Mouse (Mus musculus): Measurements from ENCODE around the gene Olfr1346.
"Not testable (repeated sequence)": the region's sequence is repeated elsewhere in the genome, so short reads cannot be mapped to it uniquely, and the experiment has no call there.

Olfr1346 gene

DNA sequence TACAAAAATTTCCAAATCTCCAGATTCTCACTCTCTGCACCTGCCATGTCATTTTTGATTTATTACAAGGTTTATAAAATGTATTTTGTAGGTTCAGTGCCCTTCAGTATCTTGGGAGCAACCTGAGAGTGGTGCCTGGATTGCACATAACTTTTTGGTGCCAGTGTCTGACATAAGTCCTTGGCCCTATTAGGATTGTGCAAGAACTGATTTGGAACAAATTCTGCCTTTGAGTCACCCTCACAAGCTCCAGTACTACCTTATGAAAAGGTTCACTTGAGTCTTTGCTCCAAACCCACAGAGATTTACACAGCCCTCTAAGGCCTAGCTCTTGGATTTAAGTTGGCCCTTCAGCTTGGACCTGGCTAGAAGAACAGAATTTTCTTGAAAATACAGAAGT, at the start of gene Olfr1346:
Olfr1346 (plus strand) TSS at position 151 of the 400 bp plus-strand sequence.
- DNase-seq (ENCODE audit: low spot score), result no peak

DNA sequence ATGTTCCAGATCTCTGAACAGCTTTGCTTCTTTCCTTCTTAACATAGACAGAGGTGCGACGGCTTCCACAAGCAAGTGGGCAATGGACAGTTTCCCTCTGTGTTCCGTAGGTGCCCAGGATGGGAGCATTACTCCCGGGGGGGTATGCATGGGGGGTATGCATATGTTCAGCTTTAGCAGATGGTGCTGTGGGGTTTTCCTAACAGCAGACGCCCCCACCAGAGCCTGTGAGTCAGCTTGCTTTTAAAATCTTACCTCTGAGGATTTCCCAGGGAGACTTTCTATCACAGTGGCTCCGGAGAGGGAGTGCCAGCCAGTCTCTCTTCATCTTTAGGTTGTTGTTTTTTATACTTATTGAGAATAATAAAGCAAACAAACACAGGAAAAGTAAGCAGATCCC, 47.0 kb upstream of the Olfr1346 start:
- no peak for DNase-seq (ENCODE audit: low spot score)

DNA sequence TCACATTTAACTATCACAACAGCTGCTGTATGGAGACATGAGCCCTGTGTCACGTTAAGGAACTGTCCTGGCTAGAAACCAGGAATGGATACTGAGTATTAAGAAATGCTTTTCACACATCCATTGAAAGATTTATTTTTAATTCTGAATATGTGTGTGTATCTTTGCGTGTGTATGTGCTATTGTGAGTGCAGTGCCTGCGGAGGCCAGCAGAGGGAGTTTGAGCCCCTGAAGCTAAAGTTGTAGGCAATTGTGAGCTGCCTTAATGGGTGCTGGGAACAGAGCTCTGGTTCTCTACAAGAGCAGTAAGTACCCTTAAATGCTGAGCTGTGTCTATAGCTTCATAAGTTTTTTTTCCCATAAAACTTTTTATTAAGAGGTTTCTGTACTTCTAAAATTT, 37.5 kb upstream of the Olfr1346 start:
- no peak for DNase-seq (ENCODE audit: low spot score)

DNA sequence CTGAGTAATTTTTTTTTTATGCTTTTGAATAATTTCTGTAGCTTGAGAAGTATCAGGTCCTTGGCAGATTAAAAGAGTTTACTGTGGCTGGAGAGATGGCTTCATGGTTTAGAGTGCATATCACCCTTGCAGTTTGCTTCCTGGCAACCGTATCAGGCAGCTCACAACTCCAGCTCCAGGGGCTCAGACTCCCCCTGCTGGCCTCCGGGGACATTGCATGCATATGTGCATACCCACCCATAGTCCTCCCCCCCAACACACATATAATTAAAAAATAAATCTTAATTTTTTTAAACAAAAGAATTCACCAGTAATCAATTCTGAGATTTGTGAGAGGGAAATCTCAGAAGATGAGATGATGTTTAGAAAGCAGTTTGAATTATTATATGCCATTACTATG, 36.6 kb upstream of the Olfr1346 start:
- DNase-seq (ENCODE audit: low spot score), result peak; percentile 9

DNA sequence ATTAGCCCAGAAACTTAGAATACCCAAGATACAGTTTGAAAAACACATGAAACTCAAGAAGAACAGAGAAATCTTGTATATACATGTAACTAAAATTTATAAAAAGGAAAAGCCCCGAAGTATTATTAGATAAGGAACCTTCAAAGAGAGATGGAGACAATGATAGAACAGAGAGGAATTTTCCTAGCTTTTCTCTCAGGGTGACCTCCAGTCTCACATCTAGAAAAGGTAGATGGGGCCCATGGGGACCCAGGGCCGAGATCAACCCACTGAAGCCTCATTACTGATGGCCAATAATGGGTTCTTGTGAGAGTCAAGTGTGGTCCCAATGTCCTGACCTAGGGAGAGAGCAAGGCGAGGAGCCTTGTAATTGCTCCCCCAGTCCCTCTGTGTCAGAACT, 28.5 kb upstream of the Olfr1346 start, which contains the start of gene Olfr1344:
Olfr1344 (plus strand) TSS at position 301 of the 400 bp plus-strand sequence.
- no peak for DNase-seq (ENCODE audit: low spot score)

DNA sequence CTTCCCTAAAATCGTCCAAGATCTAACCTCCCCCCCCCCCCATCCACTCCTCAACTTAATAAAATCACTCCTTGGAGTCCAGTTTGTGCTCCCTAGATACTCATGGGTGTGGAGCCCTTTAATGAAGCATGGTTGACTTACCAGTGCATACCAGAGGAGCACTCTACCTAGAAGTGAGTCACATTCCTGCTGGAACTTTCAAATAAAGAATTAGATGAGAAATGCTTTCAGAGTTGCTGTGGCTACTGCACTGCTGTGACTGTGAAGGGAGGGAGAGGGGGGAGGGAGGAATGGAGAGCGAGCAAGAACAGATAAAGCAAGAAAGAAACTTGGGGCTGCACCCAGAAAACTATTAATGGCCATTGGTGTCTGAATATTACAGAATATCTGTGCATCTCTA, 25.7 kb upstream of the Olfr1346 start:
- DNase-seq (ENCODE audit: low spot score), result no peak

DNA sequence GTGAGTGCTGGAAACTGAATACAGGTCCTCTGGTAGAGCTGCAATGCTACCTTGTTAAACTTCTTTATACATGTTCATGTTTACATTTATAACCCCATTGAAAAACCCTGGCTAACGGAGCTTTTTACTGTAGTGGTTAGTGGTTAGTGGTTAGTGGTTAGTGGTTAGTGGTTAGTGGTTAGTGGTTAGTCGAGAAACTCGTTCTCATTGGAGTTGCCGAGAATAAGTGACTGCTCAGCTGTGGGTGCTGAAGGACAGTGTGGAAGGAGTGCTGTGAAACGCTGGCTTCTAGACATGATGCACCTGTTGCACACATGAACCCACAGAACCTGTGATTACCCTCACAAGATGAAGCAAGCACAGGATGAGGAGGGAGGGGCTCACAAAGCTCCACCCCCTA, 19.1 kb upstream of the Olfr1346 start:
- no peak for DNase-seq (ENCODE audit: low spot score)

DNA sequence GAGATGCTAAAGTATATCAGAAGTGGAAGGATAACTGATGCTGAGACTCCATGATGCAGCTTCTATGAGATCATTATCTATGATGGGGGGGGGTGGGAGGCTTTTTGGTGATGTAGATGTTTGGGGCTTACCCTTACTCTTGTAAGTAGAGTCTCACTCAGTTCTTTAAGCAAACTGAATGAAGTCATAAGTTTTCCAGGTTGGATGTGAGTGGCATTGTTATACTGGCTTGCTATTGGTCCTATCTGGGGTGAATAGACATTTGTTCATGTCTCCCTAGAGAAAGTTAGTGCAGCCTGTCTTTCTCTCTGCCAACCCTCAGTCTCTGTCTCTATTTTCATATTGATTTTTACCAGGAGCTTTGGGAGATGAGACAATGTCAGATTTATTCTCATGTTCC, 11.0 kb upstream of the Olfr1346 start, which contains the start of gene Olfr1336:
Olfr1336 (plus strand) TSS at position 301 of the 400 bp plus-strand sequence.
- no peak for DNase-seq (ENCODE audit: low spot score)

DNA sequence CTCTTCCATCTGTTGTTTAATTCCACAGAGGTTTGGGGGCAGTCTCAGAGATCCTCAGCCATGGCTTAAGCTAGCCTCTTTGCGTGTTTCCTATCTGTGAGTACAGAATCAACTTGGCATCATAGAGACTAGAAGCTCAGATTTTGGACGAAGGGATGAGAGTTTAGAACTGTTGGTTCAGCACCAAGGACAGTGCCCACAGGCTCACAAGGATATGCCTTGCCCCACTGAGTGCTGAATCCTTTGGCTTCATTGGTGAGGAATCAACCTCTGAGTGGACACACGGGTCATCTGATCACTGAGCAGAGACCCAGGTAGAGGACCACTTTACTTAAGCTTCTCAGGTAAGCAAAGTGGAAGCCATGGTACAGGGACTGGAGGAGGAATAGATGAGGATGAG, 10.5 kb upstream of the Olfr1346 start:
- no peak for DNase-seq (ENCODE audit: low spot score)

DNA sequence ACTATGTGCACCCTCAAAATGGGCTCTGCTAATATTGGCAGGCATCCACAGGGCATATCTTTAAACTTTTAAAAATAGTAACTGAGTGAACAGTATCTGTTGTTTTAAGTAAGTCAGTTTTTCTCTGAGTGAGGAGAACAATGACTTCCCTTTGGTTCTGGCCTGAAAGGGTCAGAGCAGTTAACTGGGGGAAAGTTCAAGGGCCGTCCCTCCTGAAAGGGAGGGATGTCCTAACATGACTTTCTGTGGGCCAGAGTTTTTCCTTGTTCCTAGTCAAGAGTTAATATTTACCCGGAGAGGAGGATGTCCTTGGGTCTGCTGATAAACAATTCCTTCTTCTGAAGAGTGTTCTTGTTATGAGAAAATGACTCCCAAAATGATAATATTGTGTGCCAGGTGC, 10.7 kb downstream of the Olfr1346 start:
- not testable (repeated sequence) for DNase-seq (ENCODE audit: low spot score)

DNA sequence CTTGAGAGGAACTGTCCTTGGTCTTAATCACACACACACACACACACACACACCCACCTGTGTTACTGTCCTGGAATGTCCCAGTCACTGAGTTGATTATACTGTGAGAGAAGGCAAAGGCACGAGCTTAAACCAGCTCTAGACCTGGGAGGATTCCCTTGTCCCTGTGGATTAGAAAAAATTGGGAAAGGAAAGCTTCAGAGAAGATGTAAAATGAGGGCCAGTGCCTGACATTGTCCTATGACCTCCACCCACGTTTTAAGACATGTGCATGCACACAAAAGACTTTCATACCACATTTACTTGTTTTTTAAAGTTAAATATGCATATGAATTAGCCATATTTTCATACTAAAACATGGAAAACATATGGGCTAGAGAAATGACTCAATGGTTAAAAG, 19.9 kb downstream of the Olfr1346 start, which contains the start of gene Olfr5:
Olfr5 (minus strand) TSS at position 101 of the 400 bp plus-strand sequence.
- no peak for DNase-seq (ENCODE audit: low spot score)

DNA sequence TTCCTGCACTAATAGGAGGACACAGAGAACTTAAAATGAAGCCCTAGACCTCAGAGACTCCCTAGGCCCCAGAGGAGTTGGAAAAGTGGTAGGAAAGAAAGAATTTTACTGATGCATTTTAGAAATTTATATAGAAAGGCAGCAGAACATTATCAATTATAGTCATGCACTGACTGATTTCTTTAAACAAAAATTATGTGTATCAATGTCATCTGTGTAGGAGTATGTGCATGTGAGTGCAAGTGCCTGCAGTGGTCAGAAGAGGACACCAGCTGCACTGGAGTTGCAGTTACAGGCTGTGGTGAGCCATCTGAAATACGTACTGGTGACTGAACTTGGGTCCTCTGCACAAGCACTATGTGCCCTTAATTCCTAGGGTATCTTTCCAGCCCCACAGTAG, 32.8 kb downstream of the Olfr1346 start, which contains the start of gene Olfr1347:
Olfr1347 (minus strand) TSS at position 101 of the 400 bp plus-strand sequence.
- no peak for DNase-seq (ENCODE audit: low spot score)

DNA sequence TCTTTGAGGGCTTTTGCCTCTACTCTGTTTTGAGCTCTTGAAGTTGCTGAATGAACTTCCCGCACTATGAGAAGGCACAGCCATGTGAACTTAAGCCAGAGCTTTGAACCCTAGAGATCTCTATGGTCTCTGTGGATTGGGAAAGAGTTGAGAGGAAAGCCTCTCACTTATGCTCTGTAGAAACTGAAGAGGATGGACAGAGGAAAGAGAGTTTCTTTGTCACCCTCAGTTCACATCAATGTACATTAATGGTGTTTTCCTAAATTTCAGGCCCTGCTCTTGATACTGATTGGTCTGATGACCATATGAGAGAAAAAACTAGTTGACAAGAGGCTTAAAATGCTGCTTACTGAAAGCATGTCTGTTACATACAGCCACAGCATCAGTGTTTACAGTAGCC, 41.7 kb downstream of the Olfr1346 start, which contains the start of gene Olfr1348:
Olfr1348 (minus strand) TSS at position 101 of the 400 bp plus-strand sequence.
- DNase-seq (ENCODE audit: low spot score), result no peak

DNA sequence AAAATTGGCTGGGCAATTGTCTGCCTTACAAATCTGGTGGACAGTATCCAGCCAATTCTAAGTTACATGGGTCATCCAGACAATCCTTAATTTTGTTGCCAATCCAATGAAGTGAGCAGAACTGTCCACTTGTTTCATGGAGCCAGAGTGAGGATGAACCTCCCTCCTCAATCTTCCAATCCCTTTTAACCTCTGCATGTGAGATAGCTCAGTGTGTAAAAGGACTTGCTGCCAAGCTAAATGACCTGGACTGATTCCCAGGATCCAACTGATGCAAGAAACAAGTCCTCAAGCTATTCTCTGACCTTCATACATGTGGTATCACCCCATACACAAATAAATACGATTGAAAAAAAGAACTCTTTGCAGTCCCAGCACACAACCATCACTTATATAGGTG, 54.8 kb downstream of the Olfr1346 start:
- no peak for DNase-seq (ENCODE audit: low spot score)

DNA sequence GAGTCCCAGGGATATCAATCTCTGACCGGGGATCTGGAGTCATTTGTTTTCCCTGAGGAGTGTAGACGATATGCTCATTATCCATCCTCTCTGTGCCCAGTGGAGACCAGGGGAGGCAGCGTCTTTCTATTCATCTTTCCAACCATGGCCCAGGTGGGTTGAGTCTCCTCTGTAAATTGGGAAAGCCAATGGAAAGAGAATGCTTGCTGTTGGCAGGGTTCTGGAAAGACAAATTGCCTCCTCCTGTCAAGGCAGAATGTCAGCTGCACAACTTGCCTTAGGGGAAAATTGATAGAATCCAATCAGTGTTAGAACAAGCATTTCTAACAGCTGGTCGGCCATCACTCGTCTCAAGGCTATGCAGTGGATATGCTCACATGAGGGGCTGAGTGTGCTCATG, 55.9 kb downstream of the Olfr1346 start, which contains the start of gene Olfr1349:
Olfr1349 (minus strand) TSS at position 101 of the 400 bp plus-strand sequence.
- DNase-seq (ENCODE audit: low spot score), result no peak

DNA sequence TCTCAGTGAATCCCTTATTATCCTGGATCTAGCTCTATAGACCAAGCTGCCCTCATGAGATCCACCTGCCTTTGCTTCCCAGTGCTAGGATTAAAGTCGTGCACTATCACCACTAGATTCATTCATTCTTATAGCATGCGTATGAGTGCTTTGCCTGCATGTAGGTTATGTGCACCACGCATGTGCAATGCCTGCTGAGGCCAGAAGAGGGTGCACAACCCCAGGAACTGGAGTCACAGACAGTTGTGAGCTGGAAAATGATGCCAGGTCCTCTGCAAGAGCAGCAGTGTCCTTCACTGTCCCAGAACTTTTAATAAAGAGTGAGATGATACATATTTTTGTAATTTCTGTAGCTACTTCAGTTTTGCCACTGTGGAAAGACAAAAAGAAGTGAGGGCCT, 58.1 kb downstream of the Olfr1346 start:
- no peak for DNase-seq (ENCODE audit: low spot score)

DNA sequence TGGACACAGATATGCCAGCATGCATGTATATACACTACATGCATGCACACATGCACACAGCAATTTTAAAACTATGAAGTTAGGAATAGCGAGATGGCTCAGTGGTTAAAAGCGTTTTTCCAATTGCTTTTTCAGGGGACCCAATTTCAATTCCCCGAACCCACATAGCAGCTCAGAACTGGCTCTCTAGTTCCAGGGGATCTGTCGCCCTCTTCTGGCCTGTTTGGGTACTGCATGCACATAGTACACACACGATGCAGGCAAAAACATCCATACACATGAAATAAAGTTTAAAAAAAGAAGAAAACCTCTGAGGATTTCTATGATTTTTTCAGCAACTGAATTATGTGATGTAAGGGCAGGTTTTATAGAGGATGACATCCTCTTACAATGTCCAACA, 59.2 kb downstream of the Olfr1346 start:
- DNase-seq (ENCODE audit: low spot score), result no peak
